Mouse (Mus musculus) kidney, adult 2 months (tissue): ENCODE measurements around the gene Cars2. TPM values are rescaled to one million over a fixed set of nuclear protein-coding genes. Genes with fewer than 3 reads are reported as not detected.
A peak's percentile ranks its signal among the peaks of the same experiment; 100 is the strongest.

ENCODE experiments used
- DNase-seq: peaks from one replicate; pipeline ENCODE4 v3.0.0; 2021
- H3K27ac ChIP-seq: fragments of 200-500 bp; 2 replicates; pipeline ENCODE4 v1.5.1; 2012; ENCODE audit warnings: low read depth, low read length, control low read depth, inconsistent platforms; ENCODE audit not compliant: insufficient read depth
- H3K27me3 ChIP-seq: fragments of 200-500 bp; replicated peaks from 2 replicates; pipeline ENCODE4 v1.6.1; 2012; ENCODE audit warnings: mild to moderate bottlenecking, moderate library complexity, low read length, inconsistent platforms; ENCODE audit not compliant: control insufficient read depth, insufficient read depth
- H3K36me3 ChIP-seq: fragments of 200-500 bp; 2 replicates; pipeline ENCODE4 v1.6.1; 2012; ENCODE audit warnings: mild to moderate bottlenecking, moderate library complexity, low read length, inconsistent platforms; ENCODE audit not compliant: control insufficient read depth, insufficient read depth
- H3K4me1 ChIP-seq: fragments of 200-500 bp; 2 replicates; pipeline ENCODE4 v1.6.1; 2011; ENCODE audit warnings: low read length; ENCODE audit not compliant: control insufficient read depth, insufficient read depth
- H3K4me3 ChIP-seq: fragments of 200-500 bp; 2 replicates; pipeline ENCODE4 v1.5.1; 2011; ENCODE audit warnings: mild to moderate bottlenecking, low read depth, low read length, control low read depth; ENCODE audit not compliant: insufficient read depth
- CTCF ChIP-seq: fragments of 200-500 bp; conservative IDR thresholded peaks from 2 replicates; pipeline ENCODE4 v1.5.1; 2011; ENCODE audit warnings: low read depth, mild to moderate bottlenecking, control low read depth, low read length, moderate library complexity, mixed read lengths; ENCODE audit not compliant: insufficient read depth, insufficient read length
- POLR2A ChIP-seq: fragments of 200-500 bp; IDR thresholded peaks from one replicate; pipeline ENCODE4 v1.6.1; 2011; ENCODE audit warnings: low read depth, low read length, control low read depth
- WGBS: fragments of 180-500 bp; shearing (Covaris S2); methylation state at CpG from one replicate; pipeline ENCODE4 v1.1.7; 2018; 5-methylcytosine and 5-hydroxymethylcytosine counted together
- polyA plus RNA-seq: library from polyadenylated mRNA; depleted of rRNA; stranded (reverse); fragments of >200 nt; gene quantifications from 2 replicates; pipeline ENCODE4 v1.2.3, GENCODE M21; 2012; rRNA removed

Gene Cars2
- polyA plus RNA-seq = 50.7 and 56.6 TPM in 2 replicates

DNA sequence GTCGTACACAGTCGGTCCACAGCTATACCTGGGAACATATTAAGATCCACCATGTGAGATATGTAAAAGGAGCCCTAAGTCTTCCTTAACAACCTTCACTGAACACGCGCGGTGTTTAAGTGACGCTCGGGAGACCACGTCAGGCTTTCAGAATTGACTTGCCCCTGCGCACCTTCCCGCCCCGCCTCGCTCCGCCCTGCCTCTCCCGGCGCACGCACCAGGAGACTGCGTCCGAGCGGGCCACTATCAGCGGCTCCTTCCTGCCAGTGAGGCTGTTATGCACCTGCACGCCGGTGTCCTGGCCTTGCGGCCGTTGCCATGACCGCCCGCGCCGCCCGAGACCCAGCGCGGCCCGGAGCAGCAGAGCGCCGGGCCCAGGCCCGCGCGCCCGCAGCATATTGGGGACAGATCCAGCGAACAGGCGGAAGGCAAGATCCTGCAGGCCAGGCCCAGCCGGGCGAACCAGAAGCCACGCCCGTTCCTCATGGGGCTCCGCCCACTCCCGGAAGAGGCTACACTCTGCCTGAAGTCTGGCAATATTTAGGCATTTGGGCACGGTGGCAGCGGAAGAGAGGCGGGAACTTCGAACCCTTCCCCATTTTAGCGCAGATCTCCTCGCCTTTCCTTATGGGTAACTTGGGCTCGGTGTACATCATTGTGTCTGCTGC is at the start of gene Cars2:
TSS of gene Cars2 (minus strand) at position 503 of the 668 bp plus-strand sequence.
- peaks cover 4% of the 10 kb centered on the region; the same call in 1 of the 2 replicates for H3K4me1 ChIP-seq
- peak within 1 kb of the TSS; percentile 36 for H3K27ac ChIP-seq
- TF ChIP-seq CTCF (no peak), POLR2A (peak; percentile 51)
- peak; percentile 97 for DNase-seq
- peak within 1 kb of the TSS; percentile 64 for H3K4me3 ChIP-seq
- no peaks in the 10 kb centered on the region for H3K27me3 ChIP-seq
- H3K36me3 ChIP-seq = no peaks in the 10 kb centered on the region
- WGBS = 1% methylated on average over 53 of the region's 53 CpGs

DNA sequence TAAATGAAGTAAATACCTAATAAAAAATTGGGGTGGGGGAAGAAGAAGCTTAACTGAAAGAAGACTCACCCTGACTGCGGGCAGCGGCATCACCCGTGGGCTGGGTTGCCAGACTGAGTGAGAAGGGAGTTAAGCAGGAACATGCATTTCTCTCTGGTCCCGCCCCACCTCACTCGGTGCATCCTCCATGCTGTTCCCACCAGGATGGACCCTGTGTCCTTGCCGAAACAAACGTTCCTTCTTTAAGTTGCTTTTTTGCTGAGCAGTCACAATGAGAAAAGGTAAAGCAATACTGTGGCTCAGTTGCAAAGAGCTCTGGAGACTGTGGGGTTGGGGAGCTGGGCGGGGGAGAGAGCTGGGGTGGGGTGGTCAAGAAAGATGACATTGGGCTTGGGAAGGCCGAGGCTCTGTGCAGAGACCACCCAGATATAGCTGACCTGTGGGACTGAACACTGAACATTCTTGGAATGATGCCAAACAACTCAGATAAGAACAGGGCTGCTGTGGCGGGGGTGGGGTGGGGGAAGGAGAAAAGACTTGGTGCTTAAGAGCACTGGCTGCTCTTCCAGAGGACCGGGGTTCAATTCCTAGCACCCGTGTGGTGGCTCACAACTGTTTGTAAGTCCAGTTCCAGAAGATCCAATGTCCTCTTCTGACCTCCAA is 42.8 kb upstream of the Cars2 start:
- no peak overlapping the region for H3K27ac ChIP-seq
- H3K4me3 ChIP-seq = no peak overlapping the region
- TF ChIP-seq POLR2A (no peak), CTCF (no peak)
- no peak for DNase-seq
- H3K36me3 ChIP-seq = no peaks in the 10 kb centered on the region
- 62% methylated on average over 12 of the region's 12 CpGs for WGBS
- no peaks in the 10 kb centered on the region for H3K27me3 ChIP-seq
- no peaks in the 10 kb centered on the region for H3K4me1 ChIP-seq

DNA sequence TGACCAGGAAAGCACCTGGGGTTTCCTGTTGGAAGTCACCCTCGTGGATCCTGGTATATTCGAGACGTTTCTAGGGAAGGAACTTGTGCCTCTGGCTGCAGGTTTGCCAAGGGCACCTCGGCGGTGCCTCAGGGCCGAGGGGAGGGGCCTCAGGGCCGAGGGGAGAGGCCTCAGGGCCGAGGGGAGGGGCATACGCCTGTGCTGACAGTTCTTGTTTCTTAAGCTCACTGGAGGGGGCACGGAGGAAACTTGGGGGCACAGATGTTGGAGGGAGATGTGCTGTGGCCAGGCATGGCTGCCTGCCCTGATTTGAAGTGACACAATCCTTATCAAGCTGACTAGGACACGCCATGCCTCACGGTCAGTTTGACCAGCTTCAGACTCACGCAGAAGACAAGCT is 41.7 kb upstream of the Cars2 start:
- Histone ChIP-seq H3K4me3 (no peak overlapping the region), H3K27me3 (no peaks in the 10 kb centered on the region), H3K4me1 (no peaks in the 10 kb centered on the region), H3K36me3 (no peaks in the 10 kb centered on the region), H3K27ac (no peak overlapping the region)
- no peak for TF ChIP-seq POLR2A
- no peak for TF ChIP-seq CTCF
- DNase-seq = no peak
- WGBS = 38% methylated on average over 13 of the region's 13 CpGs

DNA sequence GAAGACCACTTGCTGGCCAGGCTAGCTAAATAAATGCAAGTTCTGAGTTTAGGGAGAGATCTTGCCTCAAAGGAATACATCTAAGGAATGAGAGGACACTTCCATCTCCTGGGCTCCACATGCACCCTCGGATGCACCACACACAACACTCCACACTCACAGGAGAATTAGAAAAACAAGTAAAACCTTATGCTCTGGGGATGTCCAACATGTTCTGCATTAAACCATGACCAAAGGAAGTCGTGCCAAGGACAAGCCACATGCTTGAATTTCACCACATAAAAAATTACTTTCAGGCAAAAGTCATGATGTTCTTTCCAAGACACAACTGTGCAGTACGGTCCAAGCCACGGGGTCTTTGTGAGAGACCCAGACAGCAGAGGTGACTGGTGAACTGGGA is 41.3 kb upstream of the Cars2 start:
- no peak overlapping the region for H3K27ac ChIP-seq
- WGBS = 73% methylated on average over 4 of the region's 4 CpGs
- TF ChIP-seq CTCF (no peak), POLR2A (no peak)

DNA sequence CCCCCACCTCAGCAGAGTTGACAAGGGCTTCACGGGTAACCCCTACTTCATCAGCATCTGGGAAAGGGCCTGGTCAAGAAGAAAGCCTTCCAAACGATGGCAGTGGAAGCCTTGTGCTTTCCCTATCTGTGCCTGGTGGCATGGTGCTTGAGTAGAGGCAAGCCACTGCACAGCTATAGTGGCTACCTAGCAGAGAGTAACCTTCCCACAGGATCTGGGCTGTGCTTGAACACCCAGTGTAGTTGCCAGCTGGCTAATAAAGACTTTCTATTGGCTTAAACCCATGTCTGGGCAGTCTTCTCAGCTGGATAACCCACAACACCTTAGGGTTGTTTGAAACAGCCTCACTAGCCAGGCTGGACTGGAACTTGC is 35.8 kb upstream of the Cars2 start:
- no peak for DNase-seq
- Histone ChIP-seq H3K27ac (no peak overlapping the region), H3K4me1 (no peaks in the 10 kb centered on the region), H3K27me3 (no peaks in the 10 kb centered on the region), H3K4me3 (no peak overlapping the region), H3K36me3 (no peaks in the 10 kb centered on the region)
- WGBS = 49% methylated on average over 2 of the region's 2 CpGs
- no peak for TF ChIP-seq POLR2A
- no peak for TF ChIP-seq CTCF

More for the DNA sequence above, 41.3 kb upstream of the Cars2 start:
- no peaks in the 10 kb centered on the region for H3K4me1 ChIP-seq
- no peak overlapping the region for H3K4me3 ChIP-seq
- H3K36me3 ChIP-seq = no peaks in the 10 kb centered on the region
- no peaks in the 10 kb centered on the region for H3K27me3 ChIP-seq
- DNase-seq = no peak

DNA sequence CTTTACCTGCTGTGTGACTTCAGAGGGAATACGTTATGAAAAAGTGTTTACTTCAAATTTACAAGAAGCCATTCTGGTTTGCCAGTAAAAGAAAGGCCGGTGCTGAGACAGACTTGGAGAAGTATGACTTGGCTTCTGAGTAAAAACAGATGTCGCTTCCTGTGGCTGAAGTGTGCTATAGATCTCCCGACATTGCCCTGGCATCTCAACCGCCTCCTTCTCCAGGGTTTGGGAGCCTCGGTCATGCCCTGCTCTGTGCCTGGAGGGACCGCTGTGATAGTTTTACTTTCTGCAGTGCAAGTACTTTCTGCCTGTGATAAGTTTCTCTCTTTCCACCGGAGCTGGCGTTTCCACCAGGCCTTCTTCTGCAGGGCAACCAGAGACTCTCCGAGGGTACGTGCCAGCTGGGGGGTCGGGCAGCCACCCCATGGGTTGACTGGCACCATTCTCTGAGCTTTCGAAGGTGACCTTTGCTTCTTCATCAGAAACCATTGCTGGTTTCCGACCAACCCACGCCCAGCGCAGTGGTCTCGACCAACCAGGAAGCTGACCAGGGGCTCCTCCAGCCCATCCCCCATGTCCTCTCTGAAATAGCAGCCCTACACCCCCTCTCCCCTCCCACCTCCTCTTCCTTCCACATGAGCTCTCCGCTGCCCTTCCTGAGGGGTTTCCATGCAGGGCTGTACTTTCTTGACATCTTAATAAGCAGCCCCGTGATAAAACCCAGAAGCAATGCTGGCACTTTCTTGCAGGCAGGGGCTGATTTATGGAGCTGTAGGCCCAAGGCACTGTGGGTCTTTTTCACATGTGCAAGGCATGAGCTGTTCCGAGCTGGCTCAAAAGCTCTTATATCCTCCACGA is 35.2 kb upstream of the Cars2 start:
- no peak overlapping the region for H3K4me3 ChIP-seq
- no peak overlapping the region for H3K27ac ChIP-seq
- DNase-seq = no peak
- no peaks in the 10 kb centered on the region for H3K36me3 ChIP-seq
- 76% methylated on average over 21 of the region's 21 CpGs for WGBS
- TF ChIP-seq POLR2A = no peak
- TF ChIP-seq CTCF = no peak
- H3K27me3 ChIP-seq = no peaks in the 10 kb centered on the region
- H3K4me1 ChIP-seq = no peaks in the 10 kb centered on the region
